Mouse (Mus musculus): ENCODE results near the gene Gprc5d. TPM values are rescaled to one million over a fixed set of nuclear protein-coding genes. Genes with fewer than 3 reads are reported as not detected.

Gene Gprc5d
- total and polyA plus RNA-seq, 3 experiments = not detected

DNA sequence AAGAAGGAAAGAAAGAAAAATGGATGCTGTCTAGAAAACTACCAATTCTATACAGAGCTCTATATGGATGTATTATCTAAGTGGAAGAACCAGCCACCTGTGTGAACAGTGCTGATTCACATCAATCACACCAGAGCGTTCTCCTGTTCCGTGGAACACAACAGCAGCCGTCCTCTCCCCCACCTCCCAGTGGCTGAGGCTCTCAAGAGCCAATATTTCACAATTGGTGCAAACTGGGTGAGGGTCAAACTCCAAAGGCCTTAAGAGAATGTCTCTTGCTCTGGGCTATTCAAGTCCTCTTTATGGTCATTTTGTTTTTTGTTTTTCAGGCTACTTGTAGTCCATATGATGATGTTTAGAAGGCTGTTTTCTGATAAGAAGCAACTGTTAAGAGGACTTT, 47.1 kb upstream of the Gprc5d start:
- no peak overlapping the region for H3K4me2 ChIP-seq (ENCODE audit: insufficient read depth, low read depth, poor library complexity, severe bottlenecking)
- H3K27ac ChIP-seq (ENCODE audit: insufficient read depth, low read depth) = no peak overlapping the region
- dilution Hi-C loops (cut with MboI; ENCODE audit: extremely low pct_ligation_motif_present, extremely low pct_unique_long_range_greater_than_20kb, low sequenced_read_pairs) = no loop called here
- no peaks in the 10 kb centered on the region for H3K79me2 ChIP-seq (replicated peaks; ENCODE audit: control insufficient read depth, extremely low read depth, insufficient read depth, poor library complexity, severe bottlenecking)
- H3K4me3 ChIP-seq (replicated peaks in 1 of 3; ENCODE audit: low read depth in 2 of 3, low read length in 2 of 3, poor library complexity in 1 of 3) = no peak overlapping the region
- no peaks in the 10 kb centered on the region for H3K9me3 ChIP-seq (replicated peaks; ENCODE audit: low read length)
- no peak for DNase-seq (ENCODE audit: extremely low read depth)
- H3K36me3 ChIP-seq (replicated peaks in 1 of 2; ENCODE audit: control insufficient read depth in 1 of 2, insufficient read depth in 1 of 2, low read length in 1 of 2) = no peaks in the 10 kb centered on the region
- peaks cover 0 to 4% of the 10 kb centered on the region in 2 experiments; a peak in 1 of 4 replicates for H3K4me1 ChIP-seq (ENCODE audit: control insufficient read depth in 1 of 2, insufficient read depth in 2 of 2)
- H3K9ac ChIP-seq (ENCODE audit: insufficient read depth, low read depth) = no peak overlapping the region
- TF ChIP-seq SMC3 (IDR thresholded peaks at IDR 0.05; ENCODE audit: low read depth, low read length) (no peak), RCOR1 (conservative IDR thresholded peaks at IDR 0.05; ENCODE audit: low read depth, low read length) (no peak), CHD2 (IDR thresholded peaks at IDR 0.05; ENCODE audit: low read length) (no peak), ETS1 (conservative IDR thresholded peaks at IDR 0.05; ENCODE audit: low read depth, low read length) (no peak), ZKSCAN1 (IDR thresholded peaks at IDR 0.05; ENCODE audit: borderline replicate concordance, low read depth, low read length) (no peak), ZNF384 (IDR thresholded peaks at IDR 0.05; ENCODE audit: low read depth, low read length) (no peak), MYC (IDR thresholded peaks at IDR 0.05; ENCODE audit: low read depth, low read length) (no peak), SIN3A (IDR thresholded peaks at IDR 0.05; ENCODE audit: low read length) (no peak), CTCF (conservative IDR thresholded peaks at IDR 0.05 in 1 of 2, IDR thresholded peaks at IDR 0.05 in 1 of 2; ENCODE audit: low read depth in 2 of 2, low read length in 2 of 2) (no peak), MEF2A (IDR thresholded peaks at IDR 0.05; ENCODE audit: borderline replicate concordance, low read depth, low read length) (no peak), RAD21 (IDR thresholded peaks at IDR 0.05; ENCODE audit: low read depth, low read length) (no peak), CHD1 (IDR thresholded peaks at IDR 0.05; ENCODE audit: low read depth, low read length) (no peak), UBTF (IDR thresholded peaks at IDR 0.05; ENCODE audit: low read depth, low read length) (no peak), ZMIZ1 (IDR thresholded peaks at IDR 0.05; ENCODE audit: low read depth, low read length) (no peak), PAX5 (IDR thresholded peaks at IDR 0.05; ENCODE audit: low read length) (no peak), E2F4 (IDR thresholded peaks at IDR 0.05; ENCODE audit: insufficient replicate concordance, low read depth, low read length) (no peak)
- H3K27me3 ChIP-seq (replicated peaks) = no peaks in the 10 kb centered on the region
- in situ Hi-C loops (cut with MboI; ENCODE audit: low pct_ligation_motif_present, low pct_unique_long_range_greater_than_20kb, low sequenced_read_pairs) = no loop called here

DNA sequence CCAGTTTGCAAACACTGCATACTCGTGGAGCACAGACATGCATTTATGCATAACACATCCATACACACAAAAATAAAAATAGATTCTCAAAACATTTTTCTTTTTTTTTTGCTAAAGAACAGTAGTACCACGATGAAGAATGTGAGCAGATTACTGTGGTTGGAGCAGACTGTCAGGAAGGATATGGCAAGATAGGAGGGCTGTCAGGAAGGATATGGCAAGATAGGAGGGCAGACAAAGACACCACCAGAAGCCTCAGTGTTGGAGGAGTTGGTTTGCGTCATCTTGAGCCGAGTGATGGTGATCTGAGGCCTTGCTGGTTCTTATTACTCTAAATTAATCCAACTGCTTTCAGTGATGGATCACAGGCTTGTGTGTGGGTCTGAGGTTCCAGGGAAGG, 44.8 kb upstream of the Gprc5d start:
- Histone ChIP-seq H3K36me3 (replicated peaks in 1 of 2; ENCODE audit: control insufficient read depth in 1 of 2, insufficient read depth in 1 of 2, low read length in 1 of 2) (no peaks in the 10 kb centered on the region), H3K4me1 (ENCODE audit: control insufficient read depth in 1 of 2, insufficient read depth in 2 of 2) (peaks cover 0 to 4% of the 10 kb centered on the region in 2 experiments; a peak in 1 of 4 replicates), H3K27ac (ENCODE audit: insufficient read depth, low read depth) (no peak overlapping the region), H3K9ac (ENCODE audit: insufficient read depth, low read depth) (no peak overlapping the region), H3K79me2 (replicated peaks; ENCODE audit: control insufficient read depth, extremely low read depth, insufficient read depth, poor library complexity, severe bottlenecking) (no peaks in the 10 kb centered on the region), H3K4me3 (replicated peaks in 1 of 3; ENCODE audit: low read depth in 2 of 3, low read length in 2 of 3, poor library complexity in 1 of 3) (no peak overlapping the region), H3K4me2 (ENCODE audit: insufficient read depth, low read depth, poor library complexity, severe bottlenecking) (no peak overlapping the region), H3K27me3 (replicated peaks) (no peaks in the 10 kb centered on the region), H3K9me3 (replicated peaks; ENCODE audit: low read length) (no peaks in the 10 kb centered on the region)
- in situ Hi-C loops (cut with MboI; ENCODE audit: low pct_ligation_motif_present, low pct_unique_long_range_greater_than_20kb, low sequenced_read_pairs) (no loop called here), dilution Hi-C loops (cut with MboI; ENCODE audit: extremely low pct_ligation_motif_present, extremely low pct_unique_long_range_greater_than_20kb, low sequenced_read_pairs) (no loop called here)
- no peak for TF ChIP-seq PAX5 (IDR thresholded peaks at IDR 0.05; ENCODE audit: low read length)
- no peak for TF ChIP-seq CHD1 (IDR thresholded peaks at IDR 0.05; ENCODE audit: low read depth, low read length)
- no peak for TF ChIP-seq RCOR1 (conservative IDR thresholded peaks at IDR 0.05; ENCODE audit: low read depth, low read length)
- TF ChIP-seq IRF4 (IDR thresholded peaks at IDR 0.05; ENCODE audit: low read depth, low read length) = no peak
- no peak for TF ChIP-seq GABPA (IDR thresholded peaks at IDR 0.05; ENCODE audit: insufficient replicate concordance, low read depth, low read length)
- no peak for TF ChIP-seq MAX (IDR thresholded peaks at IDR 0.05; ENCODE audit: low read length)
- no peak for TF ChIP-seq ZNF384 (IDR thresholded peaks at IDR 0.05; ENCODE audit: low read depth, low read length)
- TF ChIP-seq ETS1 (conservative IDR thresholded peaks at IDR 0.05; ENCODE audit: low read depth, low read length) = no peak
- TF ChIP-seq SIN3A (IDR thresholded peaks at IDR 0.05; ENCODE audit: low read length) = no peak
- TF ChIP-seq NRF1 (IDR thresholded peaks at IDR 0.05; ENCODE audit: low read depth, low read length) = no peak
- no peak for TF ChIP-seq TCF12 (IDR thresholded peaks at IDR 0.05; ENCODE audit: low read depth, low read length)
- TF ChIP-seq RAD21 (IDR thresholded peaks at IDR 0.05; ENCODE audit: low read depth, low read length) = no peak
- no peak for TF ChIP-seq MXI1 (IDR thresholded peaks at IDR 0.05; ENCODE audit: low read depth, low read length)
- DNase-seq (ENCODE audit: extremely low read depth) = no peak
